Mouse (Mus musculus): ENCODE data around the gene Teddm2. TPM values are rescaled to one million over a fixed set of nuclear protein-coding genes. Genes with fewer than 3 reads are reported as not detected.

Teddm2 gene
- polyA plus RNA-seq, 1 experiment from 2014 or later, result 0.36 TPM

- H3K27me3 ChIP-seq (ENCODE audit: control insufficient read depth, insufficient read depth, low read length), result no peaks in the 10 kb centered on the region
- no peak overlapping the region for H3K27ac ChIP-seq (ENCODE audit: low read depth, low read length)
- no peaks in the 10 kb centered on the region for H3K4me1 ChIP-seq (ENCODE audit: control insufficient read depth, insufficient read depth, low read length)
- H3K4me2 ChIP-seq, result no peak overlapping the region
- no peak overlapping the region for H3K9ac ChIP-seq (ENCODE audit: low read depth, low read length)
- no peak for ATAC-seq (replicated peaks; ENCODE audit: insufficient number of reproducible peaks, low FRiP score, low TSS enrichment)
- no peaks in the 10 kb centered on the region for H3K9me3 ChIP-seq (replicated peaks; ENCODE audit: control insufficient read depth, low read length)
- H3K36me3 ChIP-seq (ENCODE audit: control insufficient read depth, insufficient read depth, low read length), result peaks cover 39% of the 10 kb centered on the region
- 83% methylated on average over 10 of the region's 10 CpGs for WGBS (ENCODE audit: insufficient replicate concordance)
- no peak overlapping the region for H3K4me3 ChIP-seq (ENCODE audit: low read depth, low read length)
Measured at GRCm38 (mm10) chr1:153909213-153909962, 9.4 kb upstream of the Teddm2 start.

- H3K9me3 ChIP-seq (replicated peaks; ENCODE audit: control insufficient read depth, low read length), result no peaks in the 10 kb centered on the region
- no peak overlapping the region for H3K9ac ChIP-seq (ENCODE audit: low read depth, low read length)
- H3K27me3 ChIP-seq (ENCODE audit: control insufficient read depth, insufficient read depth, low read length), result no peaks in the 10 kb centered on the region
- H3K4me3 ChIP-seq (ENCODE audit: low read depth, low read length), result no peak overlapping the region
- no peak for ATAC-seq (replicated peaks; ENCODE audit: insufficient number of reproducible peaks, low FRiP score, low TSS enrichment)
- H3K27ac ChIP-seq (ENCODE audit: low read depth, low read length), result no peak overlapping the region
- WGBS (ENCODE audit: insufficient replicate concordance), result 92% methylated on average over 4 of the region's 4 CpGs
- no peak overlapping the region for H3K4me2 ChIP-seq
- peaks cover 43% of the 10 kb centered on the region for H3K36me3 ChIP-seq (ENCODE audit: control insufficient read depth, insufficient read depth, low read length)
- H3K4me1 ChIP-seq (ENCODE audit: control insufficient read depth, insufficient read depth, low read length), result no peaks in the 10 kb centered on the region
Measured at GRCm38 (mm10) chr1:153908741-153909140, 8.7 kb upstream of the Teddm2 start.

- Histone ChIP-seq H3K9me3 (replicated peaks; ENCODE audit: control insufficient read depth, low read length) (no peaks in the 10 kb centered on the region), H3K4me3 (ENCODE audit: low read depth, low read length) (no peak overlapping the region), H3K27me3 (ENCODE audit: control insufficient read depth, insufficient read depth, low read length) (no peaks in the 10 kb centered on the region), H3K4me1 (ENCODE audit: control insufficient read depth, insufficient read depth, low read length) (no peaks in the 10 kb centered on the region), H3K36me3 (ENCODE audit: control insufficient read depth, insufficient read depth, low read length) (peaks cover 48% of the 10 kb centered on the region), H3K27ac (ENCODE audit: low read depth, low read length) (no peak overlapping the region), H3K9ac (ENCODE audit: low read depth, low read length) (no peak overlapping the region), H3K4me2 (no peak overlapping the region)
- 88% methylated on average over 6 of the region's 6 CpGs for WGBS (ENCODE audit: insufficient replicate concordance)
- no peak for ATAC-seq (replicated peaks; ENCODE audit: insufficient number of reproducible peaks, low FRiP score, low TSS enrichment)
Measured at GRCm38 (mm10) chr1:153908208-153908607, 8.2 kb upstream of the Teddm2 start.

GRCm38 (mm10) chr1:153905884-153906283, 5.9 kb upstream of the Teddm2 start:
- H3K9me3 ChIP-seq (replicated peaks; ENCODE audit: control insufficient read depth, low read length), result no peaks in the 10 kb centered on the region

GRCm38 (mm10) chr1:153904236-153904635, 4.2 kb upstream of the Teddm2 start:
- Histone ChIP-seq H3K9ac (ENCODE audit: low read depth, low read length) (no peak overlapping the region), H3K4me3 (ENCODE audit: low read depth, low read length) (no peak overlapping the region), H3K9me3 (replicated peaks; ENCODE audit: control insufficient read depth, low read length) (no peaks in the 10 kb centered on the region), H3K4me1 (ENCODE audit: control insufficient read depth, insufficient read depth, low read length) (peaks cover 9% of the 10 kb centered on the region), H3K27ac (ENCODE audit: low read depth, low read length) (no peak overlapping the region), H3K36me3 (ENCODE audit: control insufficient read depth, insufficient read depth, low read length) (peaks cover 49% of the 10 kb centered on the region), H3K4me2 (no peak overlapping the region), H3K27me3 (ENCODE audit: control insufficient read depth, insufficient read depth, low read length) (no peaks in the 10 kb centered on the region)
- 93% methylated on average over 14 of the region's 14 CpGs for WGBS (ENCODE audit: insufficient replicate concordance)
- ATAC-seq (replicated peaks; ENCODE audit: insufficient number of reproducible peaks, low FRiP score, low TSS enrichment), result no peak

More at GRCm38 (mm10) chr1:153905884-153906283, 5.9 kb upstream of the Teddm2 start:
- no peak overlapping the region for H3K27ac ChIP-seq (ENCODE audit: low read depth, low read length)
- H3K27me3 ChIP-seq (ENCODE audit: control insufficient read depth, insufficient read depth, low read length), result no peaks in the 10 kb centered on the region
- no peak for ATAC-seq (replicated peaks; ENCODE audit: insufficient number of reproducible peaks, low FRiP score, low TSS enrichment)
- H3K4me3 ChIP-seq (ENCODE audit: low read depth, low read length), result no peak overlapping the region
- H3K9ac ChIP-seq (ENCODE audit: low read depth, low read length), result no peak overlapping the region
- H3K4me2 ChIP-seq, result no peak overlapping the region
- WGBS (ENCODE audit: insufficient replicate concordance), result 92% methylated on average over 3 of the region's 3 CpGs
- H3K36me3 ChIP-seq (ENCODE audit: control insufficient read depth, insufficient read depth, low read length), result peaks cover 49% of the 10 kb centered on the region
- H3K4me1 ChIP-seq (ENCODE audit: control insufficient read depth, insufficient read depth, low read length), result peaks cover 9% of the 10 kb centered on the region

GRCm38 (mm10) chr1:153903006-153903405, 3.0 kb upstream of the Teddm2 start:
- Histone ChIP-seq H3K27ac (ENCODE audit: low read depth, low read length) (no peak overlapping the region), H3K4me2 (no peak overlapping the region), H3K36me3 (ENCODE audit: control insufficient read depth, insufficient read depth, low read length) (peaks cover 41% of the 10 kb centered on the region), H3K9me3 (replicated peaks; ENCODE audit: control insufficient read depth, low read length) (no peaks in the 10 kb centered on the region), H3K4me1 (ENCODE audit: control insufficient read depth, insufficient read depth, low read length) (peaks cover 9% of the 10 kb centered on the region), H3K4me3 (ENCODE audit: low read depth, low read length) (no peak overlapping the region), H3K9ac (ENCODE audit: low read depth, low read length) (no peak overlapping the region), H3K27me3 (ENCODE audit: control insufficient read depth, insufficient read depth, low read length) (no peaks in the 10 kb centered on the region)
- no peak for ATAC-seq (replicated peaks; ENCODE audit: insufficient number of reproducible peaks, low FRiP score, low TSS enrichment)
- WGBS (ENCODE audit: insufficient replicate concordance), result 96% methylated on average over 13 of the region's 13 CpGs

- 3% methylated on average over 25 of the region's 25 CpGs for WGBS (ENCODE audit: insufficient replicate concordance)
- Histone ChIP-seq H3K36me3 (ENCODE audit: control insufficient read depth, insufficient read depth, low read length) (peaks cover 25% of the 10 kb centered on the region), H3K4me3 (ENCODE audit: low read depth, low read length) (peak overlapping the region; percentile 79), H3K27me3 (ENCODE audit: control insufficient read depth, insufficient read depth, low read length) (no peaks in the 10 kb centered on the region), H3K4me1 (ENCODE audit: control insufficient read depth, insufficient read depth, low read length) (peaks cover 14% of the 10 kb centered on the region), H3K9ac (ENCODE audit: low read depth, low read length) (peak overlapping the region; percentile 84), H3K27ac (ENCODE audit: low read depth, low read length) (peak overlapping the region; percentile 96), H3K4me2 (peak overlapping the region; percentile 68), H3K9me3 (replicated peaks; ENCODE audit: control insufficient read depth, low read length) (no peaks in the 10 kb centered on the region)
- ATAC-seq (replicated peaks; ENCODE audit: insufficient number of reproducible peaks, low FRiP score, low TSS enrichment), result no peak
Measured at GRCm38 (mm10) chr1:153900860-153901730, 1.1 kb upstream of the Teddm2 start.

- H3K4me1 ChIP-seq (ENCODE audit: control insufficient read depth, insufficient read depth, low read length), result peaks cover 14% of the 10 kb centered on the region
- no peaks in the 10 kb centered on the region for H3K27me3 ChIP-seq (ENCODE audit: control insufficient read depth, insufficient read depth, low read length)
- peak overlapping the region; percentile 68 for H3K4me2 ChIP-seq
- peaks cover 20% of the 10 kb centered on the region; the same call in 1 of the 2 replicates for H3K36me3 ChIP-seq (ENCODE audit: control insufficient read depth, insufficient read depth, low read length)
- ATAC-seq (replicated peaks; ENCODE audit: insufficient number of reproducible peaks, low FRiP score, low TSS enrichment), result 0 out of 2 replicates have a peak, but pooled peaks have one; percentile 37
- peak overlapping the region; percentile 79 for H3K4me3 ChIP-seq (ENCODE audit: low read depth, low read length)
- no peaks in the 10 kb centered on the region for H3K9me3 ChIP-seq (replicated peaks; ENCODE audit: control insufficient read depth, low read length)
- peak overlapping the region; percentile 84 for H3K9ac ChIP-seq (ENCODE audit: low read depth, low read length)
- WGBS (ENCODE audit: insufficient replicate concordance), result 1% methylated on average over 36 of the region's 36 CpGs
- H3K27ac ChIP-seq (ENCODE audit: low read depth, low read length), result peak overlapping the region; percentile 96
Measured at GRCm38 (mm10) chr1:153900381-153900780, 353 bp upstream of the Teddm2 start.

Data from heart, embryonic 11.5 days (tissue).